Mouse (Mus musculus) limb, embryonic 12.5 days (tissue): Measurements from ENCODE around the gene Schip1. TPM values are rescaled to one million over a fixed set of nuclear protein-coding genes. Genes with fewer than 3 reads are reported as not detected.

Experiments used
- ATAC-seq: fragments of 200-750 bp; cut with Nextera tagmentation; 2 replicates; pipeline ENCODE4 v1.8.0; 2017; ENCODE audit warnings: low read depth, moderate TSS enrichment; ENCODE audit not compliant: insufficient number of reproducible peaks, insufficient read depth, low FRiP score, low TSS enrichment
- H3K27ac ChIP-seq: fragments of 300-500 bp; sonication (generic); 2 replicates; pipeline ENCODE4 v1.5.1; 2016; ENCODE audit warnings: mild to moderate bottlenecking, moderate library complexity
- H3K27me3 ChIP-seq: fragments of 300-500 bp; sonication (generic); 2 replicates; pipeline ENCODE4 v1.6.1; 2016; ENCODE audit warnings: mild to moderate bottlenecking, moderate library complexity
- H3K36me3 ChIP-seq: fragments of 300-500 bp; sonication (generic); 2 replicates; pipeline ENCODE4 v1.6.1; 2016; ENCODE audit warnings: mild to moderate bottlenecking, moderate library complexity
- H3K4me1 ChIP-seq: fragments of 300-500 bp; sonication (generic); replicated peaks from 2 replicates; pipeline ENCODE4 v1.6.1; 2016
- H3K4me2 ChIP-seq: fragments of 300-500 bp; sonication (generic); 2 replicates; pipeline ENCODE4 v1.6.1; 2016; ENCODE audit warnings: mild to moderate bottlenecking, moderate library complexity
- H3K4me3 ChIP-seq: fragments of 300-500 bp; sonication (generic); replicated peaks from 2 replicates; pipeline ENCODE4 v1.5.1; 2016; ENCODE audit warnings: mild to moderate bottlenecking
- H3K9ac ChIP-seq: fragments of 300-500 bp; sonication (generic); replicated peaks from 2 replicates; pipeline ENCODE4 v1.6.1; 2016; ENCODE audit warnings: mild to moderate bottlenecking, moderate library complexity
- H3K9me3 ChIP-seq: fragments of 300-500 bp; sonication (generic); 2 replicates; pipeline ENCODE4 v1.6.1; 2016; ENCODE audit warnings: mild to moderate bottlenecking, moderate library complexity
- WGBS: fragments of 180-500 bp; shearing (Covaris S2); methylation state at CpG from one replicate; pipeline ENCODE4 v1.1.7; 2016; 5-methylcytosine and 5-hydroxymethylcytosine counted together
- polyA plus RNA-seq: library from polyadenylated mRNA; unstranded; fragments of >200 nt; fragmentation: Nextera tagmentation; extraction: Ambion mirVana; gene quantifications from 2 replicates; pipeline ENCODE4 v1.2.1, GENCODE M21; 2016

Schip1 gene
- polyA plus RNA-seq, 1 experiment from 2014 or later: 31.6 TPM

DNA sequence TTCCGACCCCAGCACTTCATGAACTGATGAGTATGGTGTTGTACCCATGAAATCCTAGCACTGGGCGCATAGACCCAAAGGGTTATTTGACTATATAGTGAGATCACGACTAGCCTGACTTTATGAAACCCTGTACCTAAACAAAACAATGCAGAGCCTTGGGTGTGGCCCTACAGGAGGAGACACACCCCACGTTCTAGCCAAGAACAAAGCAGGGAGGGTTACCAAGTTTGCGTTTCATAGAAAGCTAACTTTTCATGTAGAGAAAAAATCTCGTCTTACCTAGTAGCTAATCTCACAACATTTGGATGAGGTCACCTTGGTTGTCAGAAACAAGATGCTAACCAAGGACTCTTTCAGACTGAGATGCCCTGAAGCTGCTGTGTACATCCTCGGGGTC, 411.7 kb downstream of the Schip1 start:
- H3K27me3 ChIP-seq: 0 out of 2 replicates have a peak, but pooled peaks cover 8% of the 10 kb centered on the region
- no peaks in the 10 kb centered on the region for H3K9me3 ChIP-seq
- H3K4me1 ChIP-seq: no peaks in the 10 kb centered on the region
- no peak overlapping the region for H3K9ac ChIP-seq
- H3K4me3 ChIP-seq: no peak overlapping the region
- no peaks in the 10 kb centered on the region for H3K36me3 ChIP-seq
- H3K27ac ChIP-seq: no peak overlapping the region
- WGBS: 89% methylated on average over 7 of the region's 7 CpGs
- no peak for ATAC-seq
- H3K4me2 ChIP-seq: no peak overlapping the region

DNA sequence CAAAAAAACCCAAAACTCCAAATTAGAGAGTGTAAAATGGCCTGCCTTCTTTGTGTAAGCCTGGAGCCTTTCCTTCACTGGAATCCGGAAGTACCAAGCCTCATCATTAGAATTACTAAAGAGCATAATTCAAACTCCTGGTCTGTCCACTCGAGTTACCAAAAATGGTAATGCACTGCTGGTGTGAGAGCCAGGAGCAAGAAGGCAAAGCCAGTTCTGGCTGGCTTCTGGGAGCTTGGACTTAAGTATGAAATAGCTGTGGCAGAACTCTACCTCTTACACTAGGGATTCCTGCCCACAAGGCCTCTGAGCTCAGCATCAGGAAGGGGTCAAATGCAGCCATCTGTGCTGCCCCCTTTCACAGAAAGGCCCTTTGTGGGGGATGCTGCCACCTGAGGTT, 412.9 kb downstream of the Schip1 start:
- Histone ChIP-seq H3K27me3 (0 out of 2 replicates have a peak, but pooled peaks cover 8% of the 10 kb centered on the region), H3K4me3 (no peak overlapping the region), H3K4me2 (no peak overlapping the region), H3K9ac (no peak overlapping the region), H3K36me3 (no peaks in the 10 kb centered on the region), H3K27ac (no peak overlapping the region), H3K9me3 (no peaks in the 10 kb centered on the region), H3K4me1 (no peaks in the 10 kb centered on the region)
- no peak for ATAC-seq
- 36% methylated on average over 2 of the region's 2 CpGs for WGBS

DNA sequence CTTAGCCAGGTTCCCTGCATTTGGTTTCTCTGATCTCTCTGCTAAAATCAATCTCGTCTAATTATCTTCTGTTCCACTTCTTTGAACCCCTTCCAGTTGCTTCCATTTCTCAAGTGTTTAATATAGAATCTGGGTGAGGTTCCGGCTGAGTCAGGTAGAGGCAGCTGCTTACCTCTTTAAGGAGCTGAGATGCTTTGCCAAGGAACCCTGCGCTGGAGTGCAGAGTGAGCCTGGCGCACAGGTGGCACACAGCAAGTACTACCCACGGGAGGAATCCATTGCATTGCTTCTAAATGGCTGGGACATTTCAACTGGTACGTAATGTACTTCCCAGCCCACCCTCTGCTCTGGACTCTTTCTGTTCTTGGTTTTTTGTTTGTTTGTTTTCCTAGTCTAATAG, 414.7 kb downstream of the Schip1 start:
- 81% methylated on average over 6 of the region's 6 CpGs for WGBS

DNA sequence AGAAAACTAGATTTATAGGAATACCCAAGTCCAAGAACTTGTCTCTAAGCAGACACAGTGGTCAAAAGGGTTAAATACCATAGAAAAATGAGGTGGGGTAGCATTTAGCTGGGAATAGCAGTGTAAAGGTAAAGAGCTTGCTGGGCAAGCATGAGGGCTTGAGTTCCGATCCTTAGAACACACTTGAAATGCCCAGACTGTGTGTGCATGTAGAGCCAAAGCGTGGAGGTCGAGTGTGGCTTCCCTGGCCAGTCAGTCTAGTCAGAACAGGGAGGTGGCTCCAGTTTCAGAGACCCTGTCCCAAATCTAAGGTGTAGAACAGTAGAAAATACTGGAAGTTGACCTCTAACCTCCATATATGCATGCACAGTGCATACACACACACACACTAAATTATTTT, 418.9 kb downstream of the Schip1 start:
- Histone ChIP-seq H3K9me3 (no peaks in the 10 kb centered on the region), H3K9ac (no peak overlapping the region), H3K36me3 (no peaks in the 10 kb centered on the region), H3K27ac (no peak overlapping the region), H3K27me3 (0 out of 2 replicates have a peak, but pooled peaks cover 1% of the 10 kb centered on the region), H3K4me1 (peaks cover 15% of the 10 kb centered on the region), H3K4me3 (no peak overlapping the region), H3K4me2 (no peak overlapping the region)
- 86% methylated on average over 3 of the region's 3 CpGs for WGBS
- no peak for ATAC-seq

More for the DNA sequence above, 414.7 kb downstream of the Schip1 start:
- Histone ChIP-seq H3K4me2 (no peak overlapping the region), H3K4me1 (peaks cover 4% of the 10 kb centered on the region), H3K36me3 (no peaks in the 10 kb centered on the region), H3K9me3 (no peaks in the 10 kb centered on the region), H3K27me3 (0 out of 2 replicates have a peak, but pooled peaks cover 5% of the 10 kb centered on the region), H3K4me3 (no peak overlapping the region), H3K9ac (no peak overlapping the region), H3K27ac (no peak overlapping the region)
- ATAC-seq: no peak

DNA sequence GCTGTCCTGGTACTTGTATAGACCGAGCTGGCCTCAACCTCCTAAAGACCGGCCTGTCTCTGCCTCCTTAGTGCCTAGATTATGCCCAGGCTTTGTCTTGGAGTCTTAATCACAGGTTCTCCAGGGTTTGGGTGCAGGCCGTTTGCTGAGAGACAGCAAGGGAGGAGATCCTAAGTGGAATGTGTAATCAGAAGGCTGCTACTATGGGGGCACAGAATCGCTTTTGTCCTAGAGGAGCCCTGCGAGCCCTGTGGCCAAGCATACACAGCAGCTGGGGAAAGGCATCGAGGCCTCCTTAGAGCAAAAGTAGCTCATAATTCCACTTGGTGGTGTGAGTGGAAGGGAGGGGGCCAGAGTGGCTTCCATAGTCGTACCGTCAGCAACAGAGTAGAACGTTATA, 419.4 kb downstream of the Schip1 start:
- H3K27me3 ChIP-seq: no peaks in the 10 kb centered on the region
- H3K4me1 ChIP-seq: peaks cover 20% of the 10 kb centered on the region
- no peaks in the 10 kb centered on the region for H3K9me3 ChIP-seq
- no peak overlapping the region for H3K9ac ChIP-seq
- no peak overlapping the region for H3K4me2 ChIP-seq
- H3K36me3 ChIP-seq: no peaks in the 10 kb centered on the region
- no peak for ATAC-seq
- H3K4me3 ChIP-seq: no peak overlapping the region
- WGBS: 85% methylated on average over 9 of the region's 9 CpGs
- no peak overlapping the region for H3K27ac ChIP-seq

DNA sequence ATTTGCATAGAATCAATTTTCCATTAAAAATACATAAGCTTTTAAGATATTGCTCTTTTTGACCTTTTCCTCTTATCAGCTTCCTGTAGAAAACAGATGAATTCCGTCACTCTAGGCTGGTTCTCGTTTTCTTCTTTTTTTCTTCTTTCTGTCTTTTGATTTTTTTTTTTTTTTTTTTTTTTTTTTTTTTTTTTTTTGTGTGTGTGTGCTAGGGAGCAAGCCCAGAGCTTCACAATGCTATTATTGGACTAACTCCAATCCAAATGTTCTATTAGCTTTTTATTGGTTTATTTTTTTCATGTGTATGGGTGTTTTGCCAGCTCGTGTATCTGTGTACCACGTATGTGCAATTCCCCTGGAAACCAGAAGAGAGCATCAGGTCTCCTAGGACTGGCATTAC, 420.0 kb downstream of the Schip1 start:
- WGBS: 81% methylated on average over 4 of the region's 4 CpGs
- H3K27ac ChIP-seq: no peak overlapping the region
- no peak overlapping the region for H3K4me3 ChIP-seq
- ATAC-seq: no peak
- peaks cover 23% of the 10 kb centered on the region for H3K4me1 ChIP-seq
- no peaks in the 10 kb centered on the region for H3K36me3 ChIP-seq
- H3K27me3 ChIP-seq: no peaks in the 10 kb centered on the region
- no peak overlapping the region for H3K4me2 ChIP-seq
- H3K9ac ChIP-seq: no peak overlapping the region
- no peaks in the 10 kb centered on the region for H3K9me3 ChIP-seq

DNA sequence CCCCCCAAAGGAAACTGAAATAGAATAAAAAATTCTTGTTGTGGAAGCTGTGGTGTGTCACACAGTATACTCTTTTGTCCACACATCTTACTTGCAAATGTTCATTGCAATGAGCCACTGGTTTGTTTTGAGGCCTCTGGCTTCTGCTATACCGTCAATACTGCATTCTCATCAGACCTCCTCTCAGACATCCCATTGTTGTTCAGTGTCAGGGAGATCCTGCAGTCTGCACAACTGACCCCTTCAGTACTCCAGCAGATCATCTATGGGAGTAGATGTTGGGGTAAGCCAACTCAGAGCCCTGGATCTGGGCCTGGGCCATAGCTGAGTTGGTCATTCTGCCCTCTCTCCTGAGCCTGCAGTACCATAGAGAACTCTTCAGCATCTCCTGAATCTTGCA, 423.0 kb downstream of the Schip1 start:
- H3K4me1 ChIP-seq: peaks cover 36% of the 10 kb centered on the region
- H3K27ac ChIP-seq: peak overlapping the region; percentile 36
- no peaks in the 10 kb centered on the region for H3K36me3 ChIP-seq
- H3K27me3 ChIP-seq: peaks cover 10% of the 10 kb centered on the region; the same call in 1 of the 2 replicates
- no peak overlapping the region for H3K9ac ChIP-seq
- H3K4me2 ChIP-seq: 0 out of 2 replicates have a peak overlapping the region, but pooled peaks have one; percentile 22
- 58% methylated on average over 1 of the region's 1 CpGs for WGBS
- ATAC-seq: no peak
- no peak overlapping the region for H3K4me3 ChIP-seq
- no peaks in the 10 kb centered on the region for H3K9me3 ChIP-seq

DNA sequence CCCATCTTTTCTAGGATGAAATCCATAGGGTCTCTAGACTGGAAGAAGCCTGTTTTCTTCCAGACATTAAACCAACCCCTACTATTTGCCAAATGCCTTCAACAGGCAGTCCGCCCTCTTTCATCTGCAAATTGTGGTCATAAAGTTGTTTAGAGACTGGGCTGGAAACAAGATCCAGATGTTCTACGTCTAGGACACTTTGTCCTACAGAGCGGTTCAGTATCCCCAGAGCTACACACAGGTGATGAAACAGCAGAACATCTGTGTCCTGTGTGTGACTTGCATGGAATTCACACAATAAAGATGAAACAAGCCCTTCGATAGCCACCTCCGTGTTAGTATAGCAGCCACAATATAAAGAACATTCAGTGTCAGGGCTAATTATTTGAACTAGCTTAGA, 423.7 kb downstream of the Schip1 start:
- H3K4me2 ChIP-seq: 0 out of 2 replicates have a peak overlapping the region, but pooled peaks have one; percentile 22
- H3K27ac ChIP-seq: peak overlapping the region; percentile 36; the same call in 1 of the 2 replicates
- peak; percentile 72 for ATAC-seq
- peaks cover 10% of the 10 kb centered on the region; the same call in 1 of the 2 replicates for H3K27me3 ChIP-seq
- H3K9me3 ChIP-seq: no peaks in the 10 kb centered on the region
- no peaks in the 10 kb centered on the region for H3K36me3 ChIP-seq
- H3K4me1 ChIP-seq: peaks cover 40% of the 10 kb centered on the region
- no peak overlapping the region for H3K9ac ChIP-seq
- H3K4me3 ChIP-seq: no peak overlapping the region
- WGBS: 2% methylated on average over 5 of the region's 5 CpGs

DNA sequence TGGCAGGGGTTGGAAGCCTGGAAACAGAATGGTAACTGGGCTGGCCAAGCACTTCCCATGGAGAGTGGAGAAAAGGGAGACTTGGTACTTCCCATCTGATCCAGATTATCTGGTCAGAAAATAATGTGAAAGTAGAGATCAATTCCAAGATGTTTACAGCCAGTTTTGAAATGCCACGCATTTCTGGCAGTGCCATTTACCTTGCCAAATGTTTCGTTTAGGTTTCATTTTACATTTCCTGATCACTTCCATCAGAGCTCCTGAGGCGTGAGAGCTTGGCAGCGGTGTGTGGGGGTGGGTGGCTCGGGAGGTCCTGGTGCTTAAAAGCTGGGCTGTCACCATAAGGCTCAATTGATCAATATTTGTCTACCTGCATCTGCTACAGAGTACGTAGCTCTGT, 426.9 kb downstream of the Schip1 start:
- Histone ChIP-seq H3K4me1 (peaks cover 55% of the 10 kb centered on the region), H3K4me2 (no peak overlapping the region), H3K27me3 (peaks cover 15% of the 10 kb centered on the region; the same call in 1 of the 2 replicates), H3K4me3 (no peak overlapping the region), H3K9ac (no peak overlapping the region), H3K9me3 (no peaks in the 10 kb centered on the region), H3K36me3 (no peaks in the 10 kb centered on the region), H3K27ac (no peak overlapping the region)
- 46% methylated on average over 6 of the region's 6 CpGs for WGBS
- no peak for ATAC-seq

DNA sequence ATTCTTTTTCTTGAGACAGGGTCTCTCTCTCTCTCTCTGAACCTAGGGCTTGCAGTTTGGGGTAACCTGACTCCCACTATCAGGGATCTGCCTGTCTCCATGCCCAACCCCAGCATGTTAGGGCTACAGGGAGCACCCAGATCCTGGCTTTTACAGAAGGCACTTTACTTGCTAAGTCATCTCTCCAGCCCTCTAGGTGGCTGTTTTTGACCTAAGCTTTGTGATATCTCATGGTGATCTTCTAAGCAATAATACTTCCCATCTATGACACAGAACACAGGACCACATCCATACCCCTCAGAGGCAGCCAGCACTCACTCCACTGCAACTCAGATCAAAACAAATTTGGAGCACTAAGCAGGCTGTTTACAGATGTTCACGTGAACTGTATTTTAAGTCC, 427.5 kb downstream of the Schip1 start:
- Histone ChIP-seq H3K27ac (no peak overlapping the region), H3K4me1 (peaks cover 56% of the 10 kb centered on the region), H3K4me2 (peak overlapping the region; percentile 98; the same call in 1 of the 2 replicates), H3K9ac (no peak overlapping the region), H3K9me3 (no peaks in the 10 kb centered on the region), H3K27me3 (peaks cover 17% of the 10 kb centered on the region; the same call in 1 of the 2 replicates), H3K4me3 (no peak overlapping the region), H3K36me3 (no peaks in the 10 kb centered on the region)
- WGBS: 33% methylated on average over 1 of the region's 1 CpGs
- no peak for ATAC-seq

DNA sequence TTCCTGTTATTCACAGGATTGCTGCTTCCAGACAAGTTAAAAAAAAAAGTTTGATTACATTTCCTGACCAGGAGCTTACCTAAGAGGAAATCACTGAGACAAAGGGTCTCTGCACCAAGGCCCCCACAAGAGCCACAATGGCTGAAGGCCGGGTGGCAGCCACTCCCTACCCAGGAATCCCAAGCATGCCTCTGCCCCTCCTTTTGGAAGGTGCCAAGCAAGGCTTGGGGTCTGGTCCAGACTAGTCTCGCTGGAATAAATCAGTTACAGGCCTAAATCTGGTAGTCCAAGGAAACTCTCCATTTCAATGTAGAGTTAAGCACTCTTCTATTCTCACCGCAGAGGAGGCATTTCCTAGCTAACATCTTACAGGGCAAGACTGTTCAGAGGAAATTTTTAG, 427.9 kb downstream of the Schip1 start:
- Histone ChIP-seq H3K4me2 (peak overlapping the region; percentile 98), H3K27me3 (peaks cover 19% of the 10 kb centered on the region), H3K36me3 (no peaks in the 10 kb centered on the region), H3K4me3 (peak overlapping the region; percentile 74; the same call in 1 of the 2 replicates), H3K27ac (peak overlapping the region; percentile 87), H3K4me1 (peaks cover 55% of the 10 kb centered on the region), H3K9ac (no peak overlapping the region), H3K9me3 (no peaks in the 10 kb centered on the region)
- WGBS: 14% methylated on average over 3 of the region's 3 CpGs
- ATAC-seq: no peak

DNA sequence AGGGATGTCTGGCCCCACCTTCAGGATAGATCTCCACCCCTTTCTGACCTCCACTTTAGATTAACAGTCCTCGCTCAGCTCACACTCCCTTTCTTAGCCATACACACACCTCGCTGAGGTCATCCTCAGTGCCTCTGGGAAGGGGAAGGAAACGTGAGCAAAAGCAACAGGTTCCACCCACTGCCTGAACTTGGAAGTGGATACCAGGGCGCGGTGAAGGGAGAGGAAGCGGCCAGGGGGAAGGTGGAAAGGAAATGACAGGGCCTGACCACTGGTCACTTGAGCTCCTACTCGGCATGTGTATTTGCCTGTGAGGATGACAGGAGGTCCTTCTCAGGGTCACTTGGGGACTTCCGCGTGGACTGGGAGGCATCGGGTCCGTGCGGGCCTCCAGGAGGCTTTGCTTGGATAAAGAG, 428.6 kb downstream of the Schip1 start:
- Histone ChIP-seq H3K9me3 (no peaks in the 10 kb centered on the region), H3K36me3 (no peaks in the 10 kb centered on the region), H3K4me1 (peaks cover 49% of the 10 kb centered on the region), H3K27ac (peak overlapping the region; percentile 87), H3K27me3 (peaks cover 20% of the 10 kb centered on the region), H3K9ac (peak overlapping the region; percentile 81), H3K4me2 (peak overlapping the region; percentile 98), H3K4me3 (peak overlapping the region; percentile 74)
- ATAC-seq: peak; percentile 24; the same call in 1 of the 2 replicates
- WGBS: 0% methylated on average over 12 of the region's 12 CpGs
